Mouse (Mus musculus) subcutaneous adipose tissue, adult 2 months (tissue): ENCODE measurements around the gene Jmjd8. TPM values are rescaled to one million over a fixed set of nuclear protein-coding genes. Genes with fewer than 3 reads are reported as not detected.

Experiments used
- polyA plus RNA-seq: library from polyadenylated mRNA; depleted of rRNA; stranded (reverse); fragments of >200 nt; gene quantifications from 2 replicates; pipeline ENCODE4 v1.2.3, GENCODE M21; 2012; ENCODE audit warnings: low replicate concordance; rRNA removed

Gene Jmjd8
- polyA plus RNA-seq, result 107 and 138 TPM in 2 replicates

GRCm38 (mm10) chr17:25828712-25829557 is at the start of gene Jmjd8:
TSS of gene Jmjd8 (plus strand) at chr17:25828867.

GRCm38 (mm10) chr17:25785281-25785745 is 43.4 kb upstream of the Jmjd8 start, which contains the start of gene Haghl:
TSS of gene Haghl (minus strand) at chr17:25785673.

GRCm38 (mm10) chr17:25786280-25786679 is 42.4 kb upstream of the Jmjd8 start, which contains the start of gene Ccdc78:
TSS of gene Ccdc78 (plus strand) at chr17:25786580.

GRCm38 (mm10) chr17:25792615-25793014 is 36.1 kb upstream of the Jmjd8 start, which contains the start of gene Fam173a:
TSS of gene Fam173a (minus strand) at chr17:25792901.

GRCm38 (mm10) chr17:25795609-25796092 is 33.0 kb upstream of the Jmjd8 start, which contains the start of gene AC134908.4:
TSS of gene AC134908.4 (minus strand) at chr17:25795659.

GRCm38 (mm10) chr17:25796951-25797369 is 31.7 kb upstream of the Jmjd8 start, which contains the start of gene Metrn:
TSS of gene Metrn (minus strand) at chr17:25797136.

GRCm38 (mm10) chr17:25808789-25809605 is 19.7 kb upstream of the Jmjd8 start, which contains the start of gene Fbxl16:
TSS of gene Fbxl16 (plus strand) at chr17:25809085.

GRCm38 (mm10) chr17:25823452-25823851 is 5.2 kb upstream of the Jmjd8 start, which contains the start of gene Wdr24:
TSS of gene Wdr24 (plus strand) at chr17:25823627.

GRCm38 (mm10) chr17:25833291-25833663 is 4.6 kb downstream of the Jmjd8 start, which contains the start of gene Stub1:
TSS of gene Stub1 (minus strand) at chr17:25833404.

GRCm38 (mm10) chr17:25837076-25837410 is 8.4 kb downstream of the Jmjd8 start, which contains the start of gene Rhbdl1:
TSS of gene Rhbdl1 (minus strand) at chr17:25837295.

GRCm38 (mm10) chr17:25841117-25841880 is 12.6 kb downstream of the Jmjd8 start, which contains the start of gene Gm20683:
TSS of gene Gm20683 (minus strand) at chr17:25841763.

GRCm38 (mm10) chr17:25844396-25844901 is 15.8 kb downstream of the Jmjd8 start, which contains the start of gene Rhot2:
TSS of gene Rhot2 (minus strand) at chr17:25844851.

GRCm38 (mm10) chr17:25860832-25861703 is 32.4 kb downstream of the Jmjd8 start, which contains the start of gene Wdr90:
TSS of gene Wdr90 (minus strand) at chr17:25861501.

GRCm38 (mm10) chr17:25868601-25869191 is 40.0 kb downstream of the Jmjd8 start, which contains the start of gene Mcrip2:
TSS of gene Mcrip2 (minus strand) at chr17:25868764.

GRCm38 (mm10) chr17:25874721-25875170 is 46.1 kb downstream of the Jmjd8 start, which contains the start of gene Mettl26:
TSS of gene Mettl26 (plus strand) at chr17:25875074.

GRCm38 (mm10) chr17:25880196-25880910 is 51.7 kb downstream of the Jmjd8 start, which contains the start of gene Wfikkn1:
TSS of gene Wfikkn1 (minus strand) at chr17:25880858.

